Mouse (Mus musculus): ENCODE results near the gene Agpat3.

DNA sequence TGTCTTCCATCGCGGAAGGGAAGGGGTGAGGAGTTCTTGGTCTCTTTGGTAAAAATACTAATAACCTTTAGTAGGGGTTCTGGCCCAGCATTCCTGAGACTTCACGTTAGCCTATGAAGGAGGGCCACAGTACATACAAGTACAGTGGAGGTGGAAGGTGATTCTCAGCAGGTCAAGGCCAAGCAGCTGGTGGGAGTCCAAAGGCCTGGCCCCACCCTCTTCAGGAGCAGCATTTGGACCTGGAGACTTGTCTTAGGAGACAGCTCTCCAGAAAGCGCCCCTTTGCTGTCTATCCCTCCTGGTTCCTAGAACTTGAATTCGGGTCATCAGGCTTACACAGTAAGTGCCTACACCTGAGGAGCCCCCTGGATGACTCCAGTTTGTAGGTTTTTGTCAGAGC is 119.1 kb downstream of the Agpat3 start:
- TF ChIP-seq POLR2A (IDR thresholded peaks at IDR 0.05; ENCODE audit: low read depth, low read length) = no peak
- TF ChIP-seq CTCF (IDR thresholded peaks at IDR 0.05; ENCODE audit: extremely low read depth, insufficient read length, insufficient replicate concordance, low read depth, low read length) = no peak

All from small intestine, adult 2 months (tissue).